Mouse (Mus musculus) ES-Bruce4 (cell line): ENCODE measurements around the gene Fam122a. TPM values are rescaled to one million over a fixed set of nuclear protein-coding genes. Genes with fewer than 3 reads are reported as not detected.

Experiments used
- H3K27ac ChIP-seq: 2 replicates; pipeline ENCODE4 v1.5.1; 2012; ENCODE audit warnings: low read length, inconsistent platforms; ENCODE audit not compliant: insufficient read depth
- H3K27me3 ChIP-seq: 2 replicates; pipeline ENCODE4 v1.6.1; 2012; ENCODE audit warnings: mild to moderate bottlenecking, low read length, inconsistent platforms; ENCODE audit not compliant: control insufficient read depth, poor library complexity, insufficient read depth, severe bottlenecking
- H3K36me3 ChIP-seq: 2 replicates; pipeline ENCODE4 v1.6.1; 2012; ENCODE audit warnings: inconsistent platforms, mild to moderate bottlenecking, low read length, moderate library complexity; ENCODE audit not compliant: control insufficient read depth, poor library complexity, insufficient read depth, severe bottlenecking
- H3K4me1 ChIP-seq: one replicate; pipeline ENCODE4 v1.8.1; 2011; ENCODE audit warnings: low read length; ENCODE audit not compliant: control insufficient read depth, insufficient read depth
- H3K4me3 ChIP-seq: 2 replicates; pipeline ENCODE4 v1.5.1; 2011; ENCODE audit warnings: low read depth, mild to moderate bottlenecking, low read length
- H3K9ac ChIP-seq: 2 replicates; pipeline ENCODE4 v1.6.1; 2012; ENCODE audit warnings: low read depth, mild to moderate bottlenecking, inconsistent platforms; ENCODE audit not compliant: poor library complexity, severe bottlenecking
- H3K9me3 ChIP-seq: replicated peaks from 2 replicates; pipeline ENCODE4 v1.6.1; 2012; ENCODE audit warnings: mild to moderate bottlenecking, low read length, inconsistent platforms; ENCODE audit not compliant: control insufficient read depth, poor library complexity, insufficient read depth, severe bottlenecking
- CTCF ChIP-seq: IDR thresholded peaks from one replicate; pipeline ENCODE4 v1.8.1; 2011; ENCODE audit warnings: low read depth, low read length
- EP300 ChIP-seq: IDR thresholded peaks from 2 replicates; pipeline ENCODE4 v1.6.1; 2011; ENCODE audit warnings: low read depth, low read length; ENCODE audit not compliant: insufficient read depth
- POLR2A ChIP-seq: IDR thresholded peaks from one replicate; pipeline ENCODE4 v1.8.1; 2011; ENCODE audit warnings: low read length; ENCODE audit not compliant: insufficient read depth
- polyA plus RNA-seq: library from polyadenylated mRNA; stranded (reverse); fragments of >200 nt; gene quantifications from 2 replicates; pipeline ENCODE4 v1.2.4, GENCODE M21; 2011; ENCODE audit warnings: low read depth; ENCODE audit not compliant: missing spikeins, insufficient read depth, insufficient read length

Fam122a gene
- polyA plus RNA-seq, 1 experiment = 8.6 TPM

DNA sequence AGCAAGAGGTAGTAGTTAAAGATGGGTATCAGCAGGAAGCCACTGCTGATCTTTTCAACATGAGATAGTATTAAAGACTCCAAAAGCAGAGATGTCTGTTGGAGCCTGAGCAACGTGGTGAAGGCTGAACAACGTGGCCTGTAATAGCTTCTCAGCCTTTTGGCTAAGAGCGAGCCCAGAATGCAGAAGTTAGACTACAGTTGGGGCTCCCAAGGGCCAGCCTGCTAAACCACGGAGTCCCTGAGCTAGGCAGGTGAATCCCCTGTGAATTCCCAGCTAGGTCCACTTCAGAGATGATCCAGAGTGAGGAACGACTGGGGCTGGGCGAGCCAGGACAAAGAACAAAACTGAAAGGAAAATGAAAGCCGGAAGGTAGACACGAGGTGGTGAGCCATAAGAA lies 26.4 kb downstream of the Fam122a start:
- no peaks in the 10 kb centered on the region for H3K9me3 ChIP-seq
- H3K9ac ChIP-seq = no peak overlapping the region
- TF ChIP-seq CTCF (no peak), EP300 (no peak), POLR2A (no peak)
- H3K36me3 ChIP-seq = no peaks in the 10 kb centered on the region
- no peak overlapping the region for H3K27ac ChIP-seq
- H3K4me1 ChIP-seq = no peaks in the 10 kb centered on the region
- no peak overlapping the region for H3K4me3 ChIP-seq
- no peaks in the 10 kb centered on the region for H3K27me3 ChIP-seq

DNA sequence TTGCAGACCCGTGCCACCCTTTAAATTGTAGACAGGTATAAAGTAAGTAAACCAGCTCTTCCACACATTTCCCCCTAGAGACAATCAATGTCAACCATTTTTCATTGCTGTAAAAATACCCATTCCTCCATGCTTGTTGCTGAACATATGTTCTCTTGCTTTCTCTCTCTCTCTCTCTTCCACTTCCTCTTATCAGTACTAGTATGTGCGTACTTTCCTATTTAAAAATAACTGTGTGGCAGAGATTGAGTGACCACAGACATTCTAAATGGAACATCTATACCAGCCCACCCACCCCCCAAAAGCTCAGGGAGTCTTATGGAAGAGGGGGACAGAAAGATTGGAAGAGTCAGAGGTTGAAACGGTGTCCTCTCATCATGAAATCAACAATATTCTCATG lies 32.8 kb downstream of the Fam122a start:
- TF ChIP-seq EP300 (no peak), POLR2A (no peak), CTCF (no peak)
- Histone ChIP-seq H3K4me3 (no peak overlapping the region), H3K9ac (no peak overlapping the region), H3K27ac (no peak overlapping the region), H3K27me3 (no peaks in the 10 kb centered on the region), H3K9me3 (no peaks in the 10 kb centered on the region), H3K36me3 (no peaks in the 10 kb centered on the region), H3K4me1 (no peaks in the 10 kb centered on the region)

DNA sequence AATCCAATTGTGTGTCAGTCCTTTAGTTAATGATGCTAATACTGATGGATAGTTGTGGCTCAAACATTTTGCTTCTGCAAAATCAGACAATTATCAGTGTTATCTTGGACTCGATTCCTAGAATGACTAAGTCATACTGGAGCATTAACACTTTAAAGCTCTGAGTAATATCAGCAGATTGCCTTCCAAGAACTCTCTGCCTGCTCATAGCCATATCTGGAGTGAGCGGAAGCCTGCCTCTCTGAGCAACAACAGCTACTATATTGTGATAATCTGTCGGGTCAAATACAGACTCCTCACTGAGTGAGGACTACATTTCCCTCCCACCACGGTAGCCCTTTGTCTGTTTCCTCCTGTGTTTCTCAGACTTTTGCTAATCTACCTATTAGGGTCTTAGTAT lies 37.4 kb downstream of the Fam122a start:
- H3K27ac ChIP-seq = no peak overlapping the region
- TF ChIP-seq EP300 = no peak
- no peak for TF ChIP-seq POLR2A
- TF ChIP-seq CTCF = no peak
- no peak overlapping the region for H3K4me3 ChIP-seq
- H3K9ac ChIP-seq = no peak overlapping the region
- H3K4me1 ChIP-seq = no peaks in the 10 kb centered on the region
- H3K27me3 ChIP-seq = no peaks in the 10 kb centered on the region
- H3K36me3 ChIP-seq = no peaks in the 10 kb centered on the region
- H3K9me3 ChIP-seq = no peaks in the 10 kb centered on the region

GRCm38 (mm10) chr19:24434291-24434690 lies 42.9 kb downstream of the Fam122a start:
- Histone ChIP-seq H3K27ac (no peak overlapping the region), H3K9ac (no peak overlapping the region), H3K4me3 (no peak overlapping the region), H3K9me3 (no peaks in the 10 kb centered on the region), H3K36me3 (no peaks in the 10 kb centered on the region), H3K27me3 (no peaks in the 10 kb centered on the region), H3K4me1 (no peaks in the 10 kb centered on the region)
- TF ChIP-seq CTCF (no peak), EP300 (no peak), POLR2A (no peak)

- H3K4me3 ChIP-seq = no peak overlapping the region
- no peaks in the 10 kb centered on the region for H3K4me1 ChIP-seq
- H3K36me3 ChIP-seq = no peaks in the 10 kb centered on the region
- no peaks in the 10 kb centered on the region for H3K9me3 ChIP-seq
- no peaks in the 10 kb centered on the region for H3K27me3 ChIP-seq
- no peak overlapping the region for H3K9ac ChIP-seq
- TF ChIP-seq POLR2A (no peak), CTCF (no peak), EP300 (no peak)
- H3K27ac ChIP-seq = no peak overlapping the region
Observed at GRCm38 (mm10) chr19:24432447-24432846, 44.7 kb downstream of the Fam122a start.

DNA sequence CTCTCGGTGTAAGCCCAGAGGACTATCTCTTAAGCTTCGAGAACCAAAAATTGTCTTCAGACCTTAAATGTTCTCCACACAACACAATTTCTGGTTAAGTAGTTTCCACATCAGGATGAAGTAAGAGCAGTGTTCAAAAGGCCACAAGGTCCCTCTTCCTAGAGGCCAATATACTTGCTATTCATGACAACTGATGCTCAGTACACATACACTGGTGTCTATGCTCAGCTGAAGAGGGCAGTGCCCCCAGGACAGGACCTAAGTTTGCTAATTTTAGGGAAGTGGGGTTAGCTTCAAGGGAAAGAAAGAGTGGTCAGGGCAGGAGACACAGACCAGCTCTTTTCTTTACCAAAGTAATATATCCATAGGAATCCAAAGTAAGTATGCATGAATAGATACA lies 45.8 kb downstream of the Fam122a start:
- H3K4me3 ChIP-seq = no peak overlapping the region
- no peak for TF ChIP-seq POLR2A
- TF ChIP-seq EP300 = no peak
- TF ChIP-seq CTCF = no peak
- H3K36me3 ChIP-seq = no peaks in the 10 kb centered on the region
- H3K9me3 ChIP-seq = no peaks in the 10 kb centered on the region
- H3K27me3 ChIP-seq = no peaks in the 10 kb centered on the region
- no peak overlapping the region for H3K9ac ChIP-seq
- no peak overlapping the region for H3K27ac ChIP-seq
- H3K4me1 ChIP-seq = no peaks in the 10 kb centered on the region
